14 mouse cellular contexts compared by ENCODE assay signal in the genomic region with DNA sequence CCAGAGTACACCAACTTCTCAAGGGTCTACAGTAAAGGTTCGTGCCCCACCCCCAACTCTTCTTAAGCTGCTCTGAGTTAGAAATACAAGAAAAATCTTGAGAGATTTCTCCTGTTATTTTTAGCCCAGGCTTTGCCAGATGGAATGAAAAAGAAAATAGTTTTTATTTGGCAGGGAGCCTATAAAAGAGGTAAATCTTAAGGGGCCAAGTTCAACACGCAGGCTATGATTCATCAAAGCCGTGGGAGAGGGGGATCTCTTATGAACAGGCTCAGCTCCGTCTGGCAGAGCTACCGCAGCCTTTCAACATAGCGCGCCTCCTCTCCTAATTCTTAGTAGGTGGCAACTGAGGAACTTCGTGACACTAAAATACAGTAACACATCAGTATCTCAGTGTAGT. TPM values are rescaled to one million over a fixed set of nuclear protein-coding genes. Genes with fewer than 3 reads are reported as not detected.
DNase-seq lines count a peak whose midpoint lies in the region; ATAC-seq lines count a peak whose summit lies in the region.
"Had no signal": no experiment of that assay in that cellular context is flagged by ENCODE, and none has a peak within 500 bp of the region (broad histone marks: within the 10 kb centered on the region; RNA-seq: fewer than 3 reads in every experiment).

No protein-coding gene starts in this region.

- no peaks in the 10 kb centered on the region for H3K27me3 ChIP-seq in intestine, embryonic 16.5 days (replicated peaks; ENCODE audit: control insufficient read depth, insufficient read depth, low read length)
- no peaks in the 10 kb centered on the region for H3K27me3 ChIP-seq in intestine, embryonic 15.5 days (replicated peaks)
- H3K27me3 ChIP-seq in stomach, embryonic 16.5 days (ENCODE audit: control insufficient read depth, insufficient read depth, low read length) = no peaks in the 10 kb centered on the region
- H3K27me3 ChIP-seq: forebrain, embryonic 13.5 days had no signal

- H3K9me3 ChIP-seq in intestine, embryonic 16.5 days (ENCODE audit: control insufficient read depth, low read length) = no peaks in the 10 kb centered on the region
- no peaks in the 10 kb centered on the region for H3K9me3 ChIP-seq in intestine, embryonic 15.5 days
- no peaks in the 10 kb centered on the region for H3K9me3 ChIP-seq in stomach, embryonic 16.5 days (replicated peaks; ENCODE audit: control insufficient read depth, low read length)
- H3K9me3 ChIP-seq: forebrain, embryonic 13.5 days; midbrain, embryonic 10.5 days had no signal

- no peak for ATAC-seq in intestine, embryonic 16.5 days
- ATAC-seq in intestine, embryonic 15.5 days = no peak
- peak; percentile 15; the same call in 1 of the 2 replicates for ATAC-seq in stomach, embryonic 16.5 days (ENCODE audit: insufficient read depth, low FRiP score)
- ATAC-seq: forebrain, embryonic 13.5 days had no signal

- H3K9ac ChIP-seq in intestine, embryonic 16.5 days (ENCODE audit: low read depth, low read length) = 0 out of 2 replicates have a peak overlapping the region, but pooled peaks have one; percentile 43
- no peak overlapping the region for H3K9ac ChIP-seq in intestine, embryonic 15.5 days
- H3K9ac ChIP-seq in stomach, embryonic 16.5 days (ENCODE audit: low read length) = no peak overlapping the region
- H3K9ac ChIP-seq: forebrain, embryonic 13.5 days; liver, embryonic 14.5 days had no signal

- H3K4me2 ChIP-seq in intestine, embryonic 16.5 days (ENCODE audit: low read depth, low read length) = no peak overlapping the region; the same call in 1 of the 2 replicates
- no peak overlapping the region for H3K4me2 ChIP-seq in intestine, embryonic 15.5 days (replicated peaks)
- no peak overlapping the region for H3K4me2 ChIP-seq in stomach, embryonic 16.5 days (ENCODE audit: low read depth, low read length)
- H3K4me2 ChIP-seq: forebrain, embryonic 13.5 days had no signal

- H3K36me3 ChIP-seq in intestine, embryonic 16.5 days (ENCODE audit: control insufficient read depth, insufficient read depth, low read length) = peaks cover 33% of the 10 kb centered on the region
- H3K36me3 ChIP-seq in intestine, embryonic 15.5 days = peaks cover 50% of the 10 kb centered on the region
- H3K36me3 ChIP-seq in stomach, embryonic 16.5 days (ENCODE audit: control insufficient read depth, insufficient read depth, low read length) = peaks cover 51% of the 10 kb centered on the region

- 0 out of 2 replicates have a peak overlapping the region, but pooled peaks have one; percentile 9 for H3K4me3 ChIP-seq in intestine, embryonic 16.5 days (ENCODE audit: low read length)
- no peak overlapping the region for H3K4me3 ChIP-seq in intestine, embryonic 15.5 days (replicated peaks)
- H3K4me3 ChIP-seq in stomach, embryonic 16.5 days (replicated peaks; ENCODE audit: low read length) = no peak overlapping the region
- H3K4me3 ChIP-seq: forebrain, embryonic 13.5 days had no signal

- peak overlapping the region; percentile 57 for H3K27ac ChIP-seq in intestine, embryonic 16.5 days (ENCODE audit: low read length)
- H3K27ac ChIP-seq in intestine, embryonic 15.5 days = no peak overlapping the region
- no peak overlapping the region for H3K27ac ChIP-seq in stomach, embryonic 16.5 days (ENCODE audit: low read length)
- H3K27ac ChIP-seq: forebrain, embryonic 13.5 days; liver, embryonic 14.5 days; midbrain, embryonic 10.5 days had no signal

- peaks cover 40% of the 10 kb centered on the region for H3K4me1 ChIP-seq in intestine, embryonic 16.5 days (ENCODE audit: control insufficient read depth, insufficient read depth, low read length)
- H3K4me1 ChIP-seq in intestine, embryonic 15.5 days (replicated peaks) = peaks cover 29% of the 10 kb centered on the region
- peaks cover 56% of the 10 kb centered on the region for H3K4me1 ChIP-seq in stomach, embryonic 16.5 days (ENCODE audit: control insufficient read depth, insufficient read depth, low read length)

- DNase-seq in cerebellum, adult 9-11 months = peak; percentile 12
- DNase-seq in cerebellum, postnatal 36 days = no peak
- DNase-seq in right cerebral cortex, adult 18-20 months = peak; percentile 80
- no peak for DNase-seq in right cerebral cortex, postnatal 4 days
- no peak for DNase-seq in spleen, adult 12 weeks (ENCODE audit: low spot score)
- DNase-seq: cerebellum, adult 11 months; kidney, adult 11 months; thymus, postnatal 36 days had no signal

- 63% methylated on average over 8 of the region's 8 CpGs for WGBS in intestine, embryonic 16.5 days
- 58% methylated on average over 8 of the region's 8 CpGs for WGBS in intestine, embryonic 15.5 days
- WGBS in stomach, embryonic 16.5 days = 52% methylated on average over 8 of the region's 8 CpGs

RNA-seq across cellular contexts. Expression of a gene that starts 10.0 kb away (rescaled TPM):
- polyA plus RNA-seq in intestine, embryonic 16.5 days (2015; fragmentation: Nextera tagmentation; extraction: Ambion mirVana) = 452 and 553 TPM in 2 replicates
- polyA plus RNA-seq in intestine, embryonic 15.5 days (2015; fragmentation: Nextera tagmentation; extraction: Ambion mirVana) = 417 and 432 TPM in 2 replicates
- polyA plus RNA-seq in stomach, embryonic 16.5 days (2015; fragmentation: Nextera tagmentation; extraction: Ambion mirVana) = 329 and 336 TPM in 2 replicates

RNA-seq across cellular contexts. Expression of a gene that starts 29.4 kb away (rescaled TPM):
- polyA plus RNA-seq in intestine, embryonic 16.5 days (2015; fragmentation: Nextera tagmentation; extraction: Ambion mirVana) = 0.09 and 0.22 TPM in 2 replicates
- polyA plus RNA-seq in intestine, embryonic 15.5 days (2015; fragmentation: Nextera tagmentation; extraction: Ambion mirVana) = 0.10 and 0.19 TPM in 2 replicates
- polyA plus RNA-seq in stomach, embryonic 16.5 days (2015; fragmentation: Nextera tagmentation; extraction: Ambion mirVana) = 0.14 and 0.39 TPM in 2 replicates

Comparison
In these comparisons a context has a peak if more than half of its experiments do, and no peak if none do; other contexts are left out.
1. DNase-seq: peak in cerebellum, adult 9-11 months (single experiment) and right cerebral cortex, adult 18-20 months (single experiment); none in cerebellum, postnatal 36 days (0 of 2), right cerebral cortex, postnatal 4 days (single experiment) and spleen, adult 12 weeks (single experiment).